Mouse (Mus musculus): ENCODE results near the gene Nek5. TPM values are rescaled to one million over a fixed set of nuclear protein-coding genes. Genes with fewer than 3 reads are reported as not detected.

Gene Nek5
- polyA plus RNA-seq, 1 experiment from 2014 or later, result 0.26 TPM

DNA sequence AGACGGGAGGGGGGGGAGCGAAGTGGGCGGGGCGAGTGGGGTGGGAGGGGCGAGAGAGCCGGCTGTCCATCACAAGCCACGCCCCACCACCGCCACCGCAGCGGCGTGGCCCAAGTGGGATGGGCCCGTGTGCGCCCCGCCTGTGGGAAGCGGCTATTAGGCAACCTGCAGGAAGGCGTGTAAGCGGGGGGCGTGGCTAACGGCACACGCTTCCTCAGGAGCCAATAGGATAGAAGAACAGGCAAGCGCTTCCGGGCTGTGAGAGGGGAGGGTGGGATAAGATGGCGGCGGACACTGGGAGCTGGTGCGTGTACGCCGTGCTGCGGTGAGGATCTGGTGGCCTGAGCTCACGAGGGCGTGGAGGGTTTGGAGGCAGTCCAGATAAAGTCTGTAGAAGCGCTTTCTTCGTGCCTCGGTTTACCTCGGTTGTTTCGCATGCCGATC, 64.4 kb downstream of the Nek5 start, which contains the start of gene Alg11:
Gene Alg11 (plus strand): TSS at position 276 of the 444 bp plus-strand sequence.
- WGBS, result under 1% methylated on average over 33 of the region's 36 CpGs
- peak within 1 kb of the TSS; percentile 49 for H3K9ac ChIP-seq
- H3K4me3 ChIP-seq (replicated peaks), result peak within 1 kb of the TSS; percentile 54
- H3K27ac ChIP-seq, result no peak within 1 kb of the TSS; the same call in 1 of the 2 replicates
- peak within 1 kb of the TSS; percentile 85 for H3K4me2 ChIP-seq (replicated peaks)
- peak; percentile 99 for ATAC-seq
- H3K36me3 ChIP-seq, result peaks cover 8% of the 10 kb centered on the region
- H3K9me3 ChIP-seq, result no peaks in the 10 kb centered on the region
- H3K4me1 ChIP-seq (replicated peaks), result peaks cover 4% of the 10 kb centered on the region; the same call in 1 of the 2 replicates
- peaks cover 8% of the 10 kb centered on the region; the same call in 1 of the 2 replicates for H3K27me3 ChIP-seq (replicated peaks)

GRCm38 (mm10) chr8:22059821-22060445, 64.9 kb downstream of the Nek5 start, which contains the start of gene Atp7b:
Atp7b (minus strand) TSS chr8:22060305.
- H3K27ac ChIP-seq, result no peak within 1 kb of the TSS; the same call in 1 of the 2 replicates
- peaks cover 8% of the 10 kb centered on the region; the same call in 1 of the 2 replicates for H3K27me3 ChIP-seq (replicated peaks)
- H3K36me3 ChIP-seq, result peaks cover 4% of the 10 kb centered on the region
- peak within 1 kb of the TSS; percentile 85 for H3K4me2 ChIP-seq (replicated peaks)
- peak; percentile 88 for ATAC-seq
- H3K4me3 ChIP-seq (replicated peaks), result peak within 1 kb of the TSS; percentile 54
- H3K9ac ChIP-seq, result peak within 1 kb of the TSS; percentile 49
- 2% methylated on average over 46 of the region's 46 CpGs for WGBS
- peaks cover 4% of the 10 kb centered on the region; the same call in 1 of the 2 replicates for H3K4me1 ChIP-seq (replicated peaks)
- no peaks in the 10 kb centered on the region for H3K9me3 ChIP-seq

DNA sequence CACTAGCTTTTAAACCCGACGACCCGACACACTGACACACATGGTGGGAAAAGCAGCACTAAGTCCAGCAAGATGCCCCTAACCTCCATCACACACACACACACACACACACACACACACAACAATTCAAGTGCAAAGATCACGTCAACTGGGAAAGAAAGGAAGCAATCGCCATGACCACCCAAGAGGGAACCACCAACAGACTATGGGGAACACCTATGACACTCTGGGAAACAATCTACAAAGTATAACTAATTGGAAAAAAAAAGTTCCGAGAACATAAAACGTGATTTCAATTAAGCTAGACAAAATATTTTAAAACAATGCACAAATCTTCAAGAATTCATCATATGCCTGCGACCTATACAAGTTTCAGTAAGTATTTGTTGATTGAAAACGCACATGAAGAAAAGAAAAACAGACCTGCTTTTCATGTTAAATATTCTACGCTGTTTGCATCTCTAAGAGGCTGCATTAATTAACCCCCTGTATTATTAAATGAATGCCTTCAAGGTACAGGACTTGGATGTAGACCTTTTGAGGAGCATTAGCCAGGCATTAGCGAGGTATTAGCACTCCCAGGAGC, 65.6 kb downstream of the Nek5 start:
- no peak for ATAC-seq
- H3K27me3 ChIP-seq (replicated peaks), result peaks cover 8% of the 10 kb centered on the region; the same call in 1 of the 2 replicates
- no peak overlapping the region for H3K27ac ChIP-seq
- no peaks in the 10 kb centered on the region for H3K9me3 ChIP-seq
- 50% methylated on average over 11 of the region's 11 CpGs for WGBS
- H3K9ac ChIP-seq, result peak overlapping the region; percentile 49; the same call in 1 of the 2 replicates
- peaks cover 4% of the 10 kb centered on the region; the same call in 1 of the 2 replicates for H3K4me1 ChIP-seq (replicated peaks)
- peak overlapping the region; percentile 85 for H3K4me2 ChIP-seq (replicated peaks)
- no peaks in the 10 kb centered on the region for H3K36me3 ChIP-seq
- H3K4me3 ChIP-seq (replicated peaks), result peak overlapping the region; percentile 54

DNA sequence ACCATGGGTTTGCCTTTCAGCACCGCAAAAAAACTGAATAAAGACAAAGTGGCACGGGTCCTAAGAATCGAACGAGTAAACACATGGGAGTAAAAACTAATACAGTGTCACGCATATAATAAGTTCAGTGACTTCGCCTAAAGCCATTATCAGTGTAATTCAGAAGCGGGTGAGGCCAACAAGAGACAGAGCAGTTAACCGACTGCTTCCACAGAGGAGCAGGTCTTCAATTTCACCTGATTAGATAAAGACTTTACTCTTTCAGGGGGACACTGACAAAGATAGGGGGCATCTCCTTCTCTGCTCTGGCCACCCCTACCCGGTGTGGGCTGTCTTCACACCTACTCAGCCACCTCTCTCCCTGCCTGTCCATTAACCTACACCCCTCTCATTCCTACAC, 66.5 kb downstream of the Nek5 start:
- Histone ChIP-seq H3K9ac (no peak overlapping the region), H3K4me3 (replicated peaks) (no peak overlapping the region), H3K36me3 (no peaks in the 10 kb centered on the region), H3K4me2 (replicated peaks) (0 out of 2 replicates have a peak overlapping the region, but pooled peaks have one; percentile 11), H3K27me3 (replicated peaks) (peaks cover 8% of the 10 kb centered on the region; the same call in 1 of the 2 replicates), H3K4me1 (replicated peaks) (peaks cover 4% of the 10 kb centered on the region; the same call in 1 of the 2 replicates), H3K9me3 (no peaks in the 10 kb centered on the region), H3K27ac (no peak overlapping the region)
- WGBS, result 67% methylated on average over 9 of the region's 9 CpGs
- ATAC-seq, result no peak

DNA sequence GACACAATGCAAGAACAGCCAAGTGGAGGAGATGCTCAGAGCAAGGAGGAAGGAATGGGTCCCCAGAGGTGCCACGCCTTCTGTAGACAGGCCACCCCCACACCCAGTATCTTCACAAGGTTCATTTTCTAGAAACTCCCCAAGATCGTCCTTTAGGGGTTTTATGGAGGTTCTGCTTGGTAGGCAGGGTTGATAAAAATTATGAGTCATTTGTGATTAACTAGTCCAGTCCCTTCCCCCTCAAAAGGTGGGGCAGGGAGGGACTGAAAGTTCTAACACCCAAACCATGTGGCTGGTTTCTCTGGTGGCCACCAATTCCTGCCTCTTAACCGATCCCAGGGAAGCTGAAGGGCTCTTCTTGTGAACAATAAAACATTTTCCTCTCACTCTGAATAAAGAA, 68.0 kb downstream of the Nek5 start:
- Histone ChIP-seq H3K4me1 (replicated peaks) (peaks cover 4% of the 10 kb centered on the region; the same call in 1 of the 2 replicates), H3K9ac (no peak overlapping the region), H3K9me3 (no peaks in the 10 kb centered on the region), H3K4me2 (replicated peaks) (no peak overlapping the region), H3K4me3 (replicated peaks) (no peak overlapping the region), H3K36me3 (no peaks in the 10 kb centered on the region), H3K27me3 (replicated peaks) (peaks cover 8% of the 10 kb centered on the region; the same call in 1 of the 2 replicates), H3K27ac (no peak overlapping the region)
- ATAC-seq, result no peak
- WGBS, result 56% methylated on average over 3 of the region's 3 CpGs

DNA sequence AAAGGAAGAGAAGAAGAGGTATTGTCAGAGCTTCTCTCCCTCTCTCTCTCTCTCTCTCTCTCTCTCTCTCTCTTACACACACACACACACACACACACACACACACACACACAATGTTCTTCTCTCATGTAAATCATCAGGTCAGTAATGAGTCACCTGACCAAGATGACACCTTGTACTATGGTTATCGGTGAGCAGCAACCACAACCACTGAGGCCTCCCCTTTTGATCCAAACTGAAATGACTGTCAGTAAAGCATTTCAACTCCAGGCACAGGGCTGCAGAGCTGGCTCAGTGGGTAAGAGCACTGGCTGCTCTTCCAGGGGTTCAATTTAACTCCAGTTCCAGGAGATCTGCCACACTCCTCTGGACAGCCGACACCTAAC, 69.4 kb downstream of the Nek5 start:
- H3K4me3 ChIP-seq (replicated peaks), result no peak overlapping the region
- no peak for ATAC-seq
- H3K27me3 ChIP-seq (replicated peaks), result peaks cover 8% of the 10 kb centered on the region; the same call in 1 of the 2 replicates
- no peak overlapping the region for H3K9ac ChIP-seq
- no peaks in the 10 kb centered on the region for H3K36me3 ChIP-seq
- no peak overlapping the region for H3K27ac ChIP-seq
- H3K4me1 ChIP-seq (replicated peaks), result no peaks in the 10 kb centered on the region
- WGBS, result 95% methylated on average over 2 of the region's 2 CpGs
- no peaks in the 10 kb centered on the region for H3K9me3 ChIP-seq
- no peak overlapping the region for H3K4me2 ChIP-seq (replicated peaks)

DNA sequence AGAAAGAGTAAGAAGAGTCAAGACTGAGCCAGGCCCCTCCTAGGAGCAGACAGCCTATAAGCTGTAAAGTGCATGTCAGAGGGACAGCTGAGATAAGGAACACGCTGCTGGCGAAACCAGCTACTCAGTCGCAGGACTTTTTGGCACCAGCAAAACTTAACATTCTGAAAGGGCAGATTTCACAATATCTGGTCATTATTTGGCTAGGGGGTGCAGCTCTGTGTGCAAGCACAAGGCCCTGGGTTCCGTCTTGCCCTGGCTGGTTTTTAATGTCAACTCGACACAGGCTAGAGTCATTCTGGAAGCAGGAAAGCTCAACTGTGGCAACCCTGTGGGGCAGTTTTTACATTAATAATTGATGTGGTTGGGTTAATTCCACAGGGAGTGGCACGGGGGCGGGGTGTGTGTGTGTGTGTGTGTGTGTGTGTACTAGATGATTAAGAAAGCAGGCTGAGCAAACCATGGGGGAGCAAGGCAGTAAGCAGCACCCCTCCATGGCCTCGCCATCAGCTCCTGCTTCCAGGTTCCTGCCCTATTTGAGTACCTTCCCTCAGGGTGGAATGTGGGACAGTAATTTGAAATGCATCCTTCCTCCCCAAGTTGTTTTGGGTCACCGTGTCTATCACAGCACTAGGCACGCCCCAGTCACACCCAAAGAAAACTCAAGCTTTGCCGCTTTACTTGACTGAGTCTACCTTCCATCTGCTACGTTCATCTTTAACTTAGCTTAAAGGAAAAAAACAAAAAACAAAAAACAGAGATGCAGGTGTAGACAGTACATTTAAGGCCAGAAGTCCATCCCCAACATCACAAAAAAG, 70.0 kb downstream of the Nek5 start:
- H3K27ac ChIP-seq, result no peak overlapping the region
- no peaks in the 10 kb centered on the region for H3K9me3 ChIP-seq
- peaks cover 8% of the 10 kb centered on the region; the same call in 1 of the 2 replicates for H3K27me3 ChIP-seq (replicated peaks)
- no peaks in the 10 kb centered on the region for H3K4me1 ChIP-seq (replicated peaks)
- no peak overlapping the region for H3K9ac ChIP-seq
- H3K4me2 ChIP-seq (replicated peaks), result no peak overlapping the region
- H3K4me3 ChIP-seq (replicated peaks), result no peak overlapping the region
- no peaks in the 10 kb centered on the region for H3K36me3 ChIP-seq
- ATAC-seq, result peak; percentile 70
- 70% methylated on average over 12 of the region's 12 CpGs for whole genome bisulfite sequencing

DNA sequence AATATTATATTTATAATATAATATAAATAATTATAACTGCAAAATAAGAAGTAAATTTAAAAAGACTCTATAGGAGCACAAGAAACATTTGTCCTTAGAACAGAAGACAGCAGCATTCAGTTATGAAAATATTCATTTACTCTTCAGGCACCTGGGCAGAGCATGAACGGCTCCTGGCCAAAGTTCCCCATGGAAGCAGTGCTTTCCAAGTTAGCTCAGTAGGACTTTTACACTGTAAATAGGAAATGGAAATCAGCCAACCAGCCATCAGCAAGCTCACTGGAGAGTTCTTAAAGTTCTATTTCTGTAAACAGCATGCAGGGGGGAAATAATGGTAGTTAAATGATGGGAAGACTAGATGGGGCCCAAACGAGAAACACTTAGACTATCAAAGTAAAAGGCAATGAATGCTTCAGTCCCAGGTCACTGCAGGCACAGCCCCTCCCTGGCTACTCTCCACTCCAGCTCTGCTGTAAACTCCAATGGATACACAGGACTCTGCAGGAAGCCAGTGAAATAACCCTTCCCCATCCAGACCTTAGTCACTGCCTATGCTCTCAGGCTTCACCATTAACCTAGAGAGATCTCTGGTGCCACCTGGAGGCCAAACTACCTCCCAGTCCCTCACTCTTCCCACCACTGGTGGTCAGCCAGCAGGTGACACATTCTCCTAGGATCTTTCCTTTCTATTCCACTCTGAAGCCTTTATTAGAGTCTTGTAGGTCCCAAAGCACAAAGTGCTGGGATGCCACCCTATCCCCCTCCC, 77.0 kb downstream of the Nek5 start:
- H3K27me3 ChIP-seq (replicated peaks), result no peaks in the 10 kb centered on the region
- no peak overlapping the region for H3K4me3 ChIP-seq (replicated peaks)
- ATAC-seq, result peak; percentile 89
- WGBS, result 50% methylated on average over 2 of the region's 2 CpGs
- H3K9me3 ChIP-seq, result no peaks in the 10 kb centered on the region
- H3K36me3 ChIP-seq, result no peaks in the 10 kb centered on the region
- H3K4me2 ChIP-seq (replicated peaks), result no peak overlapping the region
- 0 out of 2 replicates have a peak, but pooled peaks cover 6% of the 10 kb centered on the region for H3K4me1 ChIP-seq (replicated peaks)
- no peak overlapping the region for H3K9ac ChIP-seq
- H3K27ac ChIP-seq, result no peak overlapping the region

GRCm38 (mm10) chr8:22043706-22044105, 81.1 kb downstream of the Nek5 start:
- ATAC-seq, result no peak
- H3K4me3 ChIP-seq (replicated peaks), result no peak overlapping the region
- H3K27ac ChIP-seq, result no peak overlapping the region
- H3K9me3 ChIP-seq, result no peaks in the 10 kb centered on the region
- H3K4me2 ChIP-seq (replicated peaks), result no peak overlapping the region
- H3K4me1 ChIP-seq (replicated peaks), result peaks cover 12% of the 10 kb centered on the region; the same call in 1 of the 2 replicates
- H3K27me3 ChIP-seq (replicated peaks), result no peaks in the 10 kb centered on the region
- WGBS, result 14% methylated on average over 12 of the region's 12 CpGs
- H3K36me3 ChIP-seq, result no peaks in the 10 kb centered on the region
- no peak overlapping the region for H3K9ac ChIP-seq

DNA sequence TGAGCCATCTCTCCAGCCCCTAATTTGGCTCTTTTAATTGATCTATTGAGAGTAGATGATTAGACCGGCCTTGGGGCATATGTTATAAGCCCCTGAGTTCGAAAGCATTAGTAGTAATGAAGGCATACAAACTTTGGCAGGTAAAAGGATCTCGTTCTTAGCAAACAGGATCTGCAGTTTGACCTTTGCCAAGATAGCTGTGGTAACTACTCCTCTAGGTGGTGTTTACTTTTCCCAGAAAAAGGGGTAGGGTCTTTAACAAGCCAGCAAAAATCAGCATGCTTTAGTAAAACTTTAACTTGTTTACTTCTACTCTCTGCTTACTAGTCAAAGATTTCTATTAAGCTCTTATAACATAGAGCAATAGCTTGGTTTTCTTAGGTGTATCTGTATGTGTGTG, 82.3 kb downstream of the Nek5 start:
- H3K4me3 ChIP-seq (replicated peaks), result no peak overlapping the region
- WGBS, result 66% methylated on average over 3 of the region's 3 CpGs

DNA sequence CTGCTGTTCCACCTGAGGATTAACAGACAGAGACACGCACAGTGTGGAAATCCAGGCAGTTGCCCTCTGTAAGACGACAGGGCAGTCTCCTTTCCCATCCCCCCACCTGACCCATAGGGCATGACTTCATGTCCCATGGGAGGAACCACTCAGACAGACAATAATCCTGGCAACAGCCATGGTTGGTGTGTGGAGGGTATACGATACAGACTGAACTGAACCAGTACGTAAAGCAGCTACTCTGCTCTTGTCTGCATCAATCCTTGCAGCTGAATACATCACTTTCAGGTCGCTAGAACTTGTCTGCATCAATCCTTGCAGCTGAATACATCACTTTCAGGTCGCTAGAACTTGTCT, 84.7 kb downstream of the Nek5 start:
- Histone ChIP-seq H3K4me2 (replicated peaks) (no peak overlapping the region), H3K27ac (no peak overlapping the region), H3K27me3 (replicated peaks) (no peaks in the 10 kb centered on the region), H3K4me3 (replicated peaks) (no peak overlapping the region), H3K9me3 (no peaks in the 10 kb centered on the region), H3K36me3 (no peaks in the 10 kb centered on the region), H3K9ac (no peak overlapping the region), H3K4me1 (replicated peaks) (peaks cover 12% of the 10 kb centered on the region; the same call in 1 of the 2 replicates)
- 64% methylated on average over 6 of the region's 6 CpGs for WGBS
- ATAC-seq, result 0 out of 2 replicates have a peak, but pooled peaks have one; percentile 4

More for the DNA sequence above, 82.3 kb downstream of the Nek5 start:
- peaks cover 12% of the 10 kb centered on the region; the same call in 1 of the 2 replicates for H3K4me1 ChIP-seq (replicated peaks)
- ATAC-seq, result no peak
- no peaks in the 10 kb centered on the region for H3K9me3 ChIP-seq
- H3K4me2 ChIP-seq (replicated peaks), result no peak overlapping the region
- H3K27me3 ChIP-seq (replicated peaks), result no peaks in the 10 kb centered on the region
- H3K27ac ChIP-seq, result no peak overlapping the region
- H3K36me3 ChIP-seq, result no peaks in the 10 kb centered on the region
- no peak overlapping the region for H3K9ac ChIP-seq
